Mouse (Mus musculus) E14TG2a.4 (cell line): Measurements from ENCODE around the gene Dexi.

ENCODE experiments used
- H3K27me3 ChIP-seq: 2 replicates; pipeline ENCODE4 v1.6.1; 2014; ENCODE audit warnings: low read length, control low read depth; ENCODE audit not compliant: insufficient read depth
- H3K36me3 ChIP-seq: 2 replicates; pipeline ENCODE4 v1.6.1; 2014; ENCODE audit warnings: low read length, control low read depth; ENCODE audit not compliant: insufficient read depth
- H3K4me1 ChIP-seq: replicated peaks from 2 replicates; pipeline ENCODE4 v1.6.1; 2014; ENCODE audit warnings: low read depth, low read length, control low read depth
- H3K4me3 ChIP-seq: replicated peaks from 2 replicates; pipeline ENCODE4 v1.5.1; 2014; ENCODE audit warnings: mild to moderate bottlenecking, low read length
- H3K9me3 ChIP-seq: 2 replicates; pipeline ENCODE4 v1.6.1; 2014; ENCODE audit warnings: low read length, control low read depth
- CTCF ChIP-seq: conservative IDR thresholded peaks from 2 replicates; pipeline ENCODE4 v1.5.1; 2014; ENCODE audit warnings: low read length
- NANOG ChIP-seq: IDR thresholded peaks from 2 replicates; pipeline ENCODE4 v1.6.1; 2014; ENCODE audit warnings: borderline replicate concordance, low read length, mixed read lengths
- POU5F1 ChIP-seq: IDR thresholded peaks from 2 replicates; pipeline ENCODE4 v1.6.1; 2014; ENCODE audit warnings: low read length, borderline replicate concordance

Gene Dexi

DNA sequence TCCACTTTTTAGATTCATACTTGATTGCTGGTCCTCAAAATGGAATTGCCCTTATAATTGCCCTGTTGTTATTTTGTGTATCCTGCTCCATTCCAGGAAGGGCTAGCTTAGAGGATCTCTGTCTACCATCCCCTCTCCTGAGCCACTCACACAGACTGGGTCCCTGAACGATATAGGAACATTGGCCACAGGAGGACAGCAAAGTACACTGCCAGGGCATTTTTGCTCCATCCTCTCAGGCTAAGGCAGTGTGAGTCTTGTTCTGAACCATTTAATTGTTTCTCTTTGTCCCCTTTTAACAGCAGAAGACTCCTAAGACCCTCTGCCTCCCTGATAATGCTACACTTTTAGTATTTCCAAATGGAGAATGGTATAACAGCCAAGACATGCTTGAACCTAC, 27.9 kb upstream of the Dexi start:
- Histone ChIP-seq H3K4me3 (no peak overlapping the region), H3K36me3 (peaks cover 91% of the 10 kb centered on the region), H3K9me3 (no peaks in the 10 kb centered on the region), H3K27me3 (no peaks in the 10 kb centered on the region), H3K4me1 (no peaks in the 10 kb centered on the region)
- TF ChIP-seq CTCF: no peak
- no peak for TF ChIP-seq NANOG
- TF ChIP-seq POU5F1: no peak

- peaks cover 87% of the 10 kb centered on the region for H3K36me3 ChIP-seq
- no peaks in the 10 kb centered on the region for H3K4me1 ChIP-seq
- no peak overlapping the region for H3K4me3 ChIP-seq
- TF ChIP-seq NANOG (no peak), CTCF (no peak), POU5F1 (no peak)
- no peaks in the 10 kb centered on the region for H3K9me3 ChIP-seq
- H3K27me3 ChIP-seq: no peaks in the 10 kb centered on the region
These were observed 27.0 kb upstream of the Dexi start for GRCm38 (mm10) chr16:10569809-10570395.

- no peak for TF ChIP-seq NANOG
- TF ChIP-seq POU5F1: no peak
- no peak for TF ChIP-seq CTCF
- no peak overlapping the region for H3K4me3 ChIP-seq
These were observed 24.3 kb upstream of the Dexi start for GRCm38 (mm10) chr16:10567153-10567552.

GRCm38 (mm10) chr16:10565278-10565885, 22.5 kb upstream of the Dexi start:
- Histone ChIP-seq H3K4me1 (no peaks in the 10 kb centered on the region), H3K27me3 (no peaks in the 10 kb centered on the region), H3K9me3 (no peaks in the 10 kb centered on the region), H3K36me3 (peaks cover 72% of the 10 kb centered on the region), H3K4me3 (no peak overlapping the region)
- peak; percentile 84 for TF ChIP-seq CTCF
- TF ChIP-seq NANOG: no peak

More at GRCm38 (mm10) chr16:10567153-10567552, 24.3 kb upstream of the Dexi start:
- H3K9me3 ChIP-seq: no peaks in the 10 kb centered on the region
- peaks cover 77% of the 10 kb centered on the region for H3K36me3 ChIP-seq
- no peaks in the 10 kb centered on the region for H3K27me3 ChIP-seq
- no peaks in the 10 kb centered on the region for H3K4me1 ChIP-seq

GRCm38 (mm10) chr16:10559991-10560390, 17.1 kb upstream of the Dexi start:
- Histone ChIP-seq H3K36me3 (peaks cover 48% of the 10 kb centered on the region), H3K4me1 (no peaks in the 10 kb centered on the region), H3K9me3 (no peaks in the 10 kb centered on the region), H3K4me3 (no peak overlapping the region), H3K27me3 (no peaks in the 10 kb centered on the region)
- no peak for TF ChIP-seq POU5F1
- no peak for TF ChIP-seq NANOG
- TF ChIP-seq CTCF: no peak

- Histone ChIP-seq H3K4me3 (no peak overlapping the region), H3K27me3 (no peaks in the 10 kb centered on the region), H3K36me3 (peaks cover 19% of the 10 kb centered on the region), H3K4me1 (peaks cover 32% of the 10 kb centered on the region), H3K9me3 (no peaks in the 10 kb centered on the region)
- TF ChIP-seq POU5F1 (no peak), NANOG (no peak), CTCF (no peak)
These were observed 11.0 kb upstream of the Dexi start for GRCm38 (mm10) chr16:10553858-10554257.

GRCm38 (mm10) chr16:10551592-10551991, 8.7 kb upstream of the Dexi start:
- TF ChIP-seq NANOG: no peak
- TF ChIP-seq POU5F1: no peak
- TF ChIP-seq CTCF: no peak

GRCm38 (mm10) chr16:10549600-10549999, 6.7 kb upstream of the Dexi start:
- TF ChIP-seq POU5F1 (no peak), NANOG (no peak), CTCF (no peak)
- no peaks in the 10 kb centered on the region for H3K27me3 ChIP-seq
- peaks cover 30% of the 10 kb centered on the region for H3K36me3 ChIP-seq
- H3K4me3 ChIP-seq: no peak overlapping the region
- H3K9me3 ChIP-seq: no peaks in the 10 kb centered on the region
- peaks cover 63% of the 10 kb centered on the region for H3K4me1 ChIP-seq

More at GRCm38 (mm10) chr16:10551592-10551991, 8.7 kb upstream of the Dexi start:
- no peak overlapping the region for H3K4me3 ChIP-seq
- peaks cover 35% of the 10 kb centered on the region for H3K36me3 ChIP-seq
- H3K4me1 ChIP-seq: peaks cover 51% of the 10 kb centered on the region
- no peaks in the 10 kb centered on the region for H3K9me3 ChIP-seq
- no peaks in the 10 kb centered on the region for H3K27me3 ChIP-seq

GRCm38 (mm10) chr16:10548938-10549337, 6.1 kb upstream of the Dexi start:
- H3K27me3 ChIP-seq: no peaks in the 10 kb centered on the region
- H3K36me3 ChIP-seq: peaks cover 30% of the 10 kb centered on the region
- no peak overlapping the region for H3K4me3 ChIP-seq
- no peak for TF ChIP-seq POU5F1
- no peak for TF ChIP-seq CTCF
- no peak for TF ChIP-seq NANOG
- no peaks in the 10 kb centered on the region for H3K9me3 ChIP-seq
- peaks cover 59% of the 10 kb centered on the region for H3K4me1 ChIP-seq
